Mouse (Mus musculus) adrenal gland, postnatal 10 days (tissue): ENCODE measurements at regions not wholly inside any gene's neighbourhood (a gene's known extent, or its start where the extent isn't known, plus 50 kb on each side); places are given as distances from the start of the nearest gene placed in this dataset.

Source experiments
- DNase-seq: peaks from one replicate; pipeline ENCODE4 v3.0.0; 2021; ENCODE audit warnings: mixed read lengths

DNA sequence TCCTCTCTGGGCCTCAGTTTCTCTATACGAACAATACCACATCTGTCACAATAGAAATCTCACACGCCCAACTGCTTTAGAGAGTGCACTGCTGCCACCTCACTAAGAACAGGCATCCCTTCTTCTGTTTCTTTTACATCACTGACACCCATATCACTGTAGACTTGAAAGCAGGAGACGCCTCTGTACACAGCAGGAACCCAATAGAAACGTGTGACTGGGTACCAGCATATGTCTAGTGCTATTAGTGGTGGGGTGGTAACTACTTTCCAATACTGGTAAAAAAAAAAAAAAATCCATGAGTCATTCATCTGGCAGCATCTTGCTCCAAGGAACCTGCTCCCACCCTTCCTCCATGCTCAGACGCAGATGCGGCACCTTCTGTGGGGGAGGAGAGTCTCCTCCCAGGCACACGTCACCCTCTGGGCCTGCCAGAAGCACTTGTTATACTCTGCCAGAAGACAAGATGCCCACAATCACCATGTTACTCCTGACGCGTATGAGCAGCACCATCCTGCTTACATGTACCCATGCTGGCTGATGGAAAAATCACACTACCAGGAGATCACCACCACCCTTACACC, 151.3 kb upstream of the Plxna4 start:
- DNase-seq = no peak

DNA sequence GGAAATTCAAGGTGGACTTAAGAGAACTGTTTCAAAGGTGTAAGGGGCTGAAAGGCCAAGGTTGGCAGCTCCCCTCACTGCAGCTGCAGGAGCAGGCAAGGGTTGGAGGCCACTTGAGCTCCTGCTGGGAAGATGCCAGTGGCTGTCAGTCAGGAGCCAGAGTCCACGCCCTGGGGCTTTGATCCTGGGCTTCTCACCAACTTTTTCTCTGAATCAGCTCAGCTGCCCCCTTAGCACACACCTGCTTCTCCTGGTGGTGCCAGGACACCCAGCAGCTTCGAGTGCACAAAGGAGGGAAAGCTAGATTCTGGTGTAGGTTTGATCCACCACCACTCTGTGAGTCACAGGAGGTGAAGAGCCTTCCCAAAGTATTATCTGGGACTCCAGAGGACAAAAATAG, 140.7 kb upstream of the Plxna4 start:
- DNase-seq = peak; percentile 40

DNA sequence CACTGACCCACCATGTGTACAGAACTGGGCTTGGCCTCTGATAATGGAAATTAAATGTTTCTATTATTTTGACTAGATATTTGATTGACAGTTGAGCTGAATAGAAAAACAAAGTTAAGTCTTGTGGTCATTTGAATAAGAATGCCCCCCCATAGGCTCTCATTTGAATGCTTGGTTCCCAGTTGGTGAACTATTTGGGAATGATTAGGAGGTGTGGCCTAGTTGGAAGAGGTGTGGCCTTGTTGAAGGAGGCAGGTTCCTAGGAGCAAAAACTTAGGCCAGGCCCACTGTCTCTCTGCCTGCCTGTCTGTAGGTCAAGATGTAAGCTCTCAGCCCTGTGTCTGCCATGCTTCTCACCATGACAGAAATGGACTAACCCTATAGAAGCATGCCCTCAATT, 138.6 kb upstream of the Plxna4 start:
- DNase-seq = no peak

DNA sequence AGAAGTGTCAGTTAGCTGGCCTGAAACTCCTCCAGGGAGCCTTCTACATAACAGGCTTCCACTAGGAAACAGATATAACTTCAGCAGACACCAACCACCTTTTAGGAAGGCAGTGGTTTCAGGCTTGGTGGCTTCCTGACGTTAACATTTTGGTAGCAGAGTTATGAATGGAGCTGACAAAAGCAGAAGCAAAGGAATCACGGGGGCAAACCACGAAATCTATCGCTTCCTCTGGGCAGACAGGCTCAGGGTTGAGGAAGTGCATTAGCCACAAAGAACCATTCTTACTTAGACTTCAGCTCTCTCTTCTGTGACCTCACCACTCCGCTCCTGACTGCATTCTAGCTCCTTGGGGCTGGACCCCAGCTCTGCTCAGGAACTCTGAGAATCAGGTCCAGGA, 129.9 kb upstream of the Plxna4 start:
- no peak for DNase-seq

DNA sequence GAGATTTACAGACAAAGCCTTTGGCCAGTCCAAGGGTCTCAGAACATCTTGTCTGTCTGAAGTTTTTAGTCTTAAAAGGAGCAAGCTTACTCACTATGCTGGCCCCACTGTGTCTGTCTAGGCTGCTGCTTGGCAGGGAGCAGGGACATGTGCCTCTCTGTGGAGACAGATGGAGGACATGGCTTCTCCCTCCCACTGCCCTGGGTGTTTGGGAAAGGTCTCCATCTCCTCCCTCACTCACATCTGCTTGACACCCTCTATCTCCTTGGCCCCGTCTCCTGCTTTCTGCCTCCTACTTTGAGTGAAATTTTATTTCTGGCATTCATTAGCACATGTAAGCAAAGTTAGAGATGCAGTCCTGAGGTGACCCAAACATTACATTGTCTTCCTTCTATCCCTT, 127.1 kb upstream of the Plxna4 start:
- DNase-seq = no peak

DNA sequence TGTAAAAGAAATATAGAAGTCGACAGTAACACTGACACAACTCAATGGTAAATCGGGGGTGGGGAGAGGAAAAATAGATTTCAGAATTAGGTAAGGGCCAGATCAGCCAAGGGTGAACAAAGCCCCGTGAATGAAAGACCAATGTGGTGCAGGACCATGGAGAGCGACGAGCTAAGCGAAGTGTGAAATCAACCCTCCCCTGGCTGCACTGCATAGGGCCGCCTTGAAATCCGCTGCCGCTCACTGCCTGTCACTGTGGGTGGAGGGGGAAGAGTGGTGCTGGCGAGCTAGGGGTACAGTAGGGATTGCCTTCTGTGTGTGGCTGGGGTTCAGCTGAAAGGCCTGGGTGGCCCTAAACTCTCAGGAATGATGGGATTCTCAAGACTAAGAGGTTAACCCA, 122.2 kb upstream of the Plxna4 start:
- DNase-seq = peak; percentile 73

DNA sequence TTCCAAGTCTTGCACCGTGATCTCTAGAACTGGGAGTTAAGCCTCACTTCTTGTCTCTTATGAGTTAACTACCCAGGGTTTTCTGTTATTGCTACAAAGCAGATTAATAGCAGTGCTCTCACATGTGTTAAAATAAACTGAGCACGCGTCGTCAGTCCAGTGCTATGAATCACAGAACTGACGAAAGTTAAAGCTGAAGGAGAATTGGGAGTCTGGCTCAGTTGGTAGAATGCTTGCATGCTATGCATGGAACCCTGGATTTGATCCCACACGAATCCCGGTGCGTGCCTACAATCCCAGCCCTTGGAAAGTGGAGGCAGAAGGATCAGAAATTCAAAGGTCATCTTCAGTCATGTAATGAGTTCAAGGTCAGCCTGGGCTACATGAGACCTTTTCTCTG, 121.6 kb upstream of the Plxna4 start:
- DNase-seq = no peak

DNA sequence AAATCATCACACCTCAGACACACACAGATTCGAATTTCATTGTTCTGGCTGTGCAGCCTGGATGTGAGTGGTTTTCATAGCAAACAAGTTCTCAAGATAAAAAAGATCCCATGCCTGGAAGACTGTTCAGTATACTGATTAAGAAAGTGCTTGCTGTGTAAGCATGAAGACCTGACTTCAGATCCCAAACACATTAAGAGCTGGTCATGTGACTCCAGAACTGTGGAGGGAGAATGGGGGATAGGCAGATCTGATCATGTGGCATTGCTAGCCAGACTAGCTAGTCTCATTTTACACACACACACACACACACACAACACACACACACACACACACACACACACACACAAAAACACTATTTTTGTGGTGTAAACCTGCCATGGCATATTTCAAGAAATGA, 119.4 kb upstream of the Plxna4 start:
- DNase-seq = no peak

DNA sequence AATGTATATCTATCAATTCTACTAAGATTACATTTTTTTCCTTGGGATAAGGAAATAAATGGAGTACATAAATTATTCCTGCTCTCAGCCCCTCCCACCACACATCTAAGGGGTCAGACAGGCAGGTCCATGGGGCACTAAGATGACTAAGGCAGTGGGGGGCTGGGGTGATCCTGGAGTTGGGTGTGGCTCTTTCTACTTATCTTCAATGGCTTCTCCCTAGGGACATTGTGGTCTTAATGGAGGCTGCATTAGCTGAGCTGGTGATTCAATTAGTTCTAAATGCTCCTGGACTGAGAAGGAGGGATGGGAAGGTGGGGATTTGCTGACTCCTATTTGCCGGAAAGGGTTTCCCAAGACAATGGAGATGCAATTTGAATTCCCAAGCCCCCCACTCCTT, 118.4 kb upstream of the Plxna4 start:
- no peak for DNase-seq

DNA sequence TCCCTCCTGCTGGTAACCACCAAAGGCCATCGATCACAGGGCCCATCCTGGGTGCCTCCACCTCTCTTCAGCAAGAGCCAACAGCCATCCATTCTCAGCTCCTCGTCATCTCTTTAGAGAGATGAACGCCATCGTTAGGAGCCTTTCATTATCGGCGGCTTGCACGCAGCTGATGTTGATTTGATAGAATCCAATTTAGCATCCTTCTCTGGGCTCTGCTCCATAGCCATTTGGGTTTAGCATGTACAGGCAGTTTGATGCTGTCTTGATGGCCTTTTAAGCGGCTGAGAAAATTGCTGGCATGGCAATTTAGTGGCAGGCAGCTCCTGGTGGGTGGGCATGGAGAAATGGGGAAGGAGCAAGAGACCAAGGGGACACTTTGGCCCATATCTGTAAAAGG, 115.5 kb upstream of the Plxna4 start:
- no peak for DNase-seq

DNA sequence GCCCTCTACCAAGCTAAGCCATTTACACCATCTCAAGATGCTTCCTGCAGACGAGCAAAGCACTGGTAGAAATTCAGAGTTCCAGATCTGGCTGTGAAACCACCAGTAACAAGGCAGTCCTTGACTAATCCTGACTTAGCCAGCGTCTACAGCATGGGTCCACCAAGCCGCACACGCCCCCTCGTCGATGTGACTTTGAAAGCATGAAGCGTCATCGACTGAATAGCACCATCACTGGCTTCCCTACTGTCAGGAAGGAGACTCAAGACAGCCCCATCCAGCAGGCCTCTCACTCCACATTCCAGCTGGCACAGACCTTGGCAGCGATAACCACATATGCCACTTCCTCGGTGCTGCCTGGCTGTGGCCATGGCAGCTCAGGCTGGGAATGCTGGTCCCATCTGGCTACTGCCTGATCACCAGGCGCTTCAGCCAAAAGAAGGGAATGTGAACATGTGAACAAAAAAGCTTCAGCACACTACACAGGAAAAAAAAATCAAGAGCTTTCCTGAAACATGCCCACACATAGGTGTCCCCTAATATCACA, 114.3 kb upstream of the Plxna4 start:
- DNase-seq = no peak

DNA sequence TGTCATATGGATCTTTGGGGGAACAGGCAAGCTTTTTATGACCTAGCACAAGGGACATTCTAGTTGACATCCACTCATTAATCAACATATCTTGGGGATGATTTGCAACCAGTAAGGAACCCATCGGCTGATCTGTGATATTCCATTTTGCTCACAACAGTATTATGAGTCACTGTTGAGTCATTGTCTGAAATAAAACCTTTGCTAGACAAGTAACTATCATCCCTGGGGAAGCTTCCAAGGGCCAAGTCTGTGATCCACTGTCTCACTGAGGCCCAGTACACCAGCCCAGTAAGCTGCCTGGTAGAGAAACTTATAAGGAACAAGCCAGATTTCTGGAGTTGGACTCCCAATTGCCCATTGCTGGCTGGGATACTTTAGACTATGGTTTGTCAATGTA, 111.8 kb upstream of the Plxna4 start:
- no peak for DNase-seq

DNA sequence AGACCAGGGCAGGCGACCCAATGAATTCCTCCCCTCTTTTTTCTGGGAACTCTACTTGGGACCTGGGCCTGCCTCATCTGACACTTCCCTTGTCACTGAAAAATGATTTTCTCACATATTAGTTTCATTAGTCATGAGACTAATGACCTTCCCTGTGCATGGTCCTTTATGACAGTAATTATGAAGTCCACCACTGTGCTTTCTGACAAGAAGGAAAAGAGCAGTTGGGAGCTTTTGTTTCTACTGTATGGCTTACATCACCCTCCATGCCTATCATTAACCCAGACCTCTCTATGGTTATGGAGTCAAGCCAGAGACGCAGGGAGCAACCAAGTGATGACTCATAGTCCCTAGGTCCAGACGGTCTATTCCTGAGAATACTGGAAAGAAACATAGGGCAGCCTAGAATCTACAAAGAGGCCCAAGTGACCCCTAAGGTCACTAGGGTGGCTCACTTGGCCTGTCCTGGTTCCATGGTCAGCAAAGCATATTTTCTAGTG, 109.8 kb upstream of the Plxna4 start:
- DNase-seq = no peak

DNA sequence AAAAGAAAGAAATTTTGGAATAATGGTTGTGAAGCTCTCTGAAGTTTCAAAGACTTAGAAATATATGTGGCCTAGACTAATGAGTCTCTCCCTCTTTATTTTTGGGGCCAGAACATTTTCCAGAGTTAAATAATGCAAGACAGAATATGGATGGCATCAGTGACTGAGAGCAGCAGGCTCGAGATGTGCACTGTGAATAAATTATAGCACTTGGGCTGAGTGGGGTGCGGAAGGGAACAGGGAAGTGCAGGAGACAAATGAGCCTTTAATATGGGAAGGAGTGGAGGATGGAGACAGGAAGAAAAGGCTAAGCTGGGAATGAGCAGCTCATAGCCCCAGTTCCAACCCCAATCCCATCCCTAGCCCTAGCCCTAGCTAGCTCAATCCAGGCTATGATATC, 108.0 kb upstream of the Plxna4 start:
- no peak for DNase-seq

DNA sequence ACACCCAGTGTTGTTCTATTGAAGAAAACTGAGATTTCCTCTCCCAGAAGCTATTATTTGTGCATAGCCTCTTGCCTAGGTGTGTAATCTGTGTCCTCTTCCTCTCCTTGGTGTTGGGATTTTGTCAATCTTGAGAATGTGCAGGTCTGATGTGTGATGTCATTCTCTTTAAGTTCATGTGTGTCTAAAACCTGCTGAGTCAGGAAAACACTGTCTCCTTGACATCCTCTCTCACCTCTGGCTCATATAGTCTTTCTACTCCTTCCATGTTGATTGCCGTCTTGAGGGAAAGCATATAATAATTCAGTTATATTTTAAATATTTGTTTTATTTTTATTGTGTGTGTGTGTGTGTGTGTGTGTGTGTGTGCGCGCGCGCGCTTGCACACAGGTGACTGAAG, 84.6 kb upstream of the Plxna4 start:
- DNase-seq = no peak

DNA sequence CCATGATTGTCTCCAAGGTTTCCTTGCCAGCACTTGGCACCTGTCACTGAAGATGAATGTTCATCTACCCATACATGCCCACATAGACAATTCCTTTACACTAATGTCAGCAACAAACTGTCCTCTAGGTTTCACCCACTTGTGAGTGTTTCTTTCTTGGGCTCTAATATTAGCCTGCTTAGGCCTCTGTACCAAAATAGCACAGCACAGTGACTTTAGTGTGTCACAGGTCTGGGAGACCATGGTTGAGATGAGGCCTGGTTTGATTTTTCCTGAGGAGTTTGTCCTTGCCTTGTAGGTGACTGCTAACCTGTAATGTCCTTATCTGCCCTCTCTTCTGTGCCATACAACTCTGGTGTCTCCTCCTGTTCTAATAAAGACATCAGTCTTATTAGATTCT, 71.8 kb upstream of the Plxna4 start:
- no peak for DNase-seq

DNA sequence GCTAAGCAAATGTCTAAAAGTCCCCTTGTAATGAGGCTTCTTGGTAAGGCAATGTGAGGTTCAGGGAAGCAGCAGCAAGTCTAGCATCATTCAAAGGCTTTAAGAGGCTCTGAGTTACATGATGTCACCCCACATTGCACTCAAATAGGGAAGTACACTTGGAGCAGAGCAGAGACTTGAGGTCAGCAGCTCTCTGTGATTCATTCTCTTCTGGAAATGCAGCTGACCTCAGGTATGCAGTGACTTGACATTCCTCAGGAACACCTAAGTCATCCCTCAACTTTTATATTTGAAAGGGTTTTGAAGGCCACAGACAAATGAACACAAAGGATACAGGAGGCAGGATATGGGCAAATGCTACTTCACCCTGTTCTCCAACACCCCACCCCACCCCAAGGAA, 69.4 kb upstream of the Plxna4 start:
- no peak for DNase-seq

DNA sequence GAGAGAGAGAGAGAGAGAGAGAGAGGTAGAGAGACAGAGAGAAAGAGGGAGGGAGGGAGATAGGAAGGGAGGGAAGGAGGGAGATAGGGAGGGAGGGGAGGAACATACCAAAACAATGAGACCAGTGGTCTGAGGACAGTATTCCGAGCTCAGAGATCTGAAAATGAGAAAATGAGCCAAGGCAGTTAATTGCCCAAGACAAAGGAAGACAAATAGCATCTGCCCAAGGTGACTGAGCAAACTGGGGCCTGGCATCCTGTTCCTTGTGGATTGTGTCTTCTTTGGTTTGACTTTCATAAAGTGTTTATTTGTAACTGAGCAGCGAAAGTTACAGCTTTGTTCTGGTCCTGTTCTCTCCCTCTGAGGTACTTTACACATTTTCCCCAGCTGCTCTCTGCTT, 66.2 kb upstream of the Plxna4 start:
- no peak for DNase-seq

DNA sequence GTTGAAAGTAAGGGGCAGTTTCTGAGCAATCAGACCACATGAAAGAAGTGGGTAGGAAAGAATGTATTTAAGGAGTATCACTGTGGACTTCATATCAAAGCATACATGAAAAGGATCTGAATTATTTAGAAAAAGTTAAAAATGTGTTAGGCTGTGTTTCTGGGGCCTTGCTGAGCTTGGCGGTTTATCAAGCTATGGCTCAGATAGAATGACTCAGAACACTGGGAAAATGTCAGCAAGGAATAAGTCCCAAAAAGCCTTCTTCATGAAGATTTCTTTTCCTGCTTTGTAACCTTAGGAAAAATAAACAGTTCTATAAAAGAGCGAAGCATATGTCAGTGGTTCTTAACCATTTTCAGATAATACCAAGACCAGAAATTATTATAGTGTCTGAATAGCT, 56.0 kb upstream of the Plxna4 start:
- DNase-seq = no peak

DNA sequence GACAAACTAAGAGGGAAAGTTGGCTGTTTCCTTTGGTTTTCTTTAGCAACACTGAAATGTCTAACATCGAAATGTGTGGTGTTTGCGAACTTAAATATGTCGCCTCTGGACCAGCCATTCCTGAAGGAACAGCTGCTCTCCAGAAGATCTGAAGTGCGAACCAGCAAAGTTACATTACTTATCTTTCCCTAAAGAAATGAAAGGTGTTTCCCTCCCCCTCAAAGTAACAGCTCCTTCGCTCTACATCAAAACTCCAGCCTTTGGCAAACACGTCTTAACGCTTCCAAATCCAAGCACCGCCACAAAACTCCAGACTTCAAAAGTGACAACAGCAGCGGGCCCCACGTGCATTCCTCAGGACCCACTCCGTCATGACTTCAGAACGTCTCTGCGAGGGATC, 50.9 kb upstream of the Plxna4 start:
- DNase-seq = no peak
